Mouse (Mus musculus) Muller cell, postnatal 12 days (primary cell): ENCODE results near the gene Dgat2.

Source experiments
- DNase-seq: peaks from one replicate; pipeline ENCODE4 v3.0.0-alpha.2; 2015; ENCODE audit errors: inconsistent ontology term

Dgat2 gene

DNA sequence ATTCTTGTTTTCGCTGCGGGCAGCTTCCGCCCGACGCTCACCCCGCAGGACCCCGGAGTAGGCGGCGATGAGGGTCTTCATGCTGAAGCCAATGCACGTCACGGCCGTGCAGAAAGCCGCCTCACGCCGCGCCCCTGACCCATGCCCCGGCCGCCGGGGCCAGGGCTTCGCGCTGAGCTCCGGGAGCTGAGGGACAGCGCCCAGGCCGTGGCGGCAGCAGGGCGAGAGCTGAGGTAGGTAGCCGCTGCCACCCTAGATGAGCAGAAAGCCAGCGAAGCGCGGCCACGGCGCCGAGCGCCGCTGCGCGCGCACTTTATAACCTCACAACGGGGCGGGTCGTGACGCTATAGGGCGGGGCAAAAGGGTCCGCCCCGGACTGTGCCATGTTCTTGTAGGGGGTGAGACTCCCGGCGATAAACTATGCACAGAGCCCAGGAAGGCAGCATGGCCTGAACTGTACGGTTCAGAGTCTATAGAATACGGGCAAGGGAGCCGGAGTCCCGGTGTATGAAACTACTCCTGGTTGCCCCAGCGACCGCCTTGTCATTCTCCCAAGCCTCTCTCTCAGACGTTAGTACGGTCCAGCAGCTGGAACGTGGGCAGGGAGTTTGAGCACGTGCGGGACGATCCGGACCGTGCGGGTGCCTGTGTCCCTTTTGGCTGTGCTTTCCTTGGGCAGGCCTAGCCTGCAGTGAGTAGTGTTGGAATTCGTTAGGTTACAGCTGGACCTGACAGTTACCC, at the start of gene Dgat2:
Dgat2 (minus strand) TSS at position 288 of the 741 bp plus-strand sequence.
- peak; percentile 95 for DNase-seq

DNA sequence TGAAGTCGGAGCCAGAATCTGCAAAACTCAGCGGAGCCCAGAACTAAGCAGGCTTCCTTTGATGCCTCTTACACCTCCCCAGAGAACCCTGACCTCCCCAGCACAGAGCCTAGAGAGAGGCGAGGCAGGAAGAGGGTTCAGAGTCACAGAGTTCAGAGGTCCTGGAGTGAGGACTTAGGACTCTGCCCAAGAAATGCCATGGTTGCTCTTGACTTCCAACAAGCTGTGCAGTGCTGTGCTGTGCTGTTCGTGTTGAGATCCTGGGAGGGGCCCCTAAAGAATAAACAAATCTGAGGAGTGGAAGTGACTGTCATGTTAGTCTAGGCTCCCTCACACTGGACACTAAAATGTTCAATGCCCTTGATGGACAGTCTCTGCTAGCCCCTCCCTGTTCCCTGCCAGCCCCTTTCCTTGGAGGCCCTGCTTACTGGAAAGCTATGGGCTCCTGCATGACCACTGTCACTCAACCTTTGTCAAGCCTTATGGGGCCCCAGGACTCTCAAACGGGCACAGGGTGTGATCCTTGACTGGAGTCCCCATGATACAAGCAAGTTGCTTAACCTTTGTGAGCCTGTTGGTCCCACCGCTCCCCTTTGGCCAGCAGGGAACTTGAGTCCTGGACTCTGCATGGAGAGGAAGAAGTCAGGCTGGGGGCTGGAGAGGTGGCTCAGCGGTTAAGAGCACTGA, 47.7 kb upstream of the Dgat2 start:
- no peak for DNase-seq

DNA sequence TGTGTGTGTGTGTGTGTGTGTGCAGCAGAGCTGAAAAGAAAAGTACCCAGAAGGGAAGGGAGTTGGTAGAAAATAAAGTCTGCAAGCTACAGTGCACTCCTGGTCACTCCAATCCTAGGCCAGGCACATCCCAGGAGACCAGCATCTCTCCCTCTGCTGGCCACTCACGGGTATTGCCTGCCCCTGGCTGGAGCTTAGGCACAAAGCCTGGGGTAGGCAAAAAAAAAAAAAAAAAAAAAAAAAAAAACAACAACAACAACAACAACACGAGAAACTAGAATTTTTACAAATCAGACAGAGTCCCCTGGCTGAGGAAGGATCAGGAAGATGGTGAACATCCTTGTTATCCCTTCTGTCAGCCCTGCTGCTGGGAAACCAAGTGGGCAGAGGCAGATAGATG, 46.9 kb upstream of the Dgat2 start:
- DNase-seq: peak; percentile 27

DNA sequence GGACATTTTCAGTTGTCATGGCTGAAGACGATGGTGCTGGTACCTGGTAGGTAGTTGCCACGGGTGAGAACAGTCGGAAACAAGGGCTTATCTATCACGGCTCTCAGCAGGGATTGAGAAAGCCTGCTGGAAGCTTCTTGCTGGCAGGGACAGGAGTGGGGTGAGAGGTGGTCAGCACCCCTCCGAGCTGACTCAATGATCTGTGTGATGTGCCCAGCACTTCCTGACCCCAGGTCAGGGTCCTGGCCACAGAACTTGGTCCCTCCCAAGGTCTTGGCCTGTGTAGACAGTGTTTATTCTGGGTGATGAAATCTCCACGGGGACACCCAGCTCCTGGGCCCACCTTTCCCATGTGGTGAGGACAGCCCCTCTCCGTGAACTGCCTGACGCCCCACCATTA, 46.3 kb upstream of the Dgat2 start:
- DNase-seq: no peak

DNA sequence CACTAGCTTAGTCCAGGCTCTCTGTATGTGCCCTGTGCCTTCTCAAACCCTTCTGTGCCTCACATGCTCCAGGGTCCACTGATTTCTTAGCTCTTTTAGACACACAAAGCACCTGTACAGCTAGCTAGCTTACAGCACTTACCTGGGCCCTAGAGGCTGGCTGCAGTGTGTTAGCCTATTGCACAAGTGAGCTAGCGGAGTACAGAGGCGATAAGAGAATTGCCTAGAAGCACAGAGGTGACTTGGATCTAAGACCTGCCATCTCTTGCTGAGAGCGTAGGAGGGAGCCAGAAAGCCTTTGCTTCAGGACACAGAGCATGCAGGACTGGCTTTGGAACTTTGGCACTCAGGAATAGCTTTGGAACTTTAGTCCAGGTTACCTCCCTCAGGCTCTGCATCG, 44.7 kb upstream of the Dgat2 start:
- DNase-seq: no peak

DNA sequence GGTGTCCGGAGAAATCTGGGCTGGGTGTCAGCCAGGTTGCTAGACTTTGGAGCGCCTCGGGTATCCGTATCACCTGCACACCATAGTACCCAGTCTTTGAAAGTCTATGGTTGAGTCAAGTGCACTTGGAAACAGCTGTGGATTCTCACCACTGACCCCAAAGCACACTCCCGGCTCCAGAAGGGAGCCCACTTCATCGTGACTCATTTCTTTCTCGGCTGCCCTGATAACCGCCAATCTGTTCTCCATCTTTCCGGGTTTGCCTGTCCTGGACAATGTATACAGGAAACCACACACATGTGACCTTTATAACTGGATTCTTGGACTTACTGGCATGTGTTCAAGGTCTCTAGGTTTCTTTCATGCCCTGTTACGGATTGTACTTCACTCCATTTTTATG, 44.1 kb upstream of the Dgat2 start:
- DNase-seq: no peak

DNA sequence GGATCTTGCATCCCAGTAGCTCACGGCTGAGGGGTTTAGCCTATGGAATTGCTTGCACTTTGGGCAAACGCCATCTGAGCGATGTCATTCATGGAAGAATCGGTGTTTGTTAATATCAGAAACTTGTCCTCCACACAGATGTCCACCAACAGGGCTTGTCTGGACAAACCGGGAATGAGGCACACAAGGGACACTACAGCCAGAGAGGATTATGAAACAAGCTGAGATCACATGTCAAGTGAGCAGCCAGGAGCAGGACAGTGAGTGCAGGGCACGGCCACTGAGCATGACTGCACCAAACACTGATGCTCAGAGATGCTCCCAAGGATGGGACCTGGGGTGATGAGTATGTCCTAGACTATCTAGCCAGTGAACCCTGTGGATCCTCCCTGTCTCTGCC, 42.9 kb upstream of the Dgat2 start:
- DNase-seq: no peak

DNA sequence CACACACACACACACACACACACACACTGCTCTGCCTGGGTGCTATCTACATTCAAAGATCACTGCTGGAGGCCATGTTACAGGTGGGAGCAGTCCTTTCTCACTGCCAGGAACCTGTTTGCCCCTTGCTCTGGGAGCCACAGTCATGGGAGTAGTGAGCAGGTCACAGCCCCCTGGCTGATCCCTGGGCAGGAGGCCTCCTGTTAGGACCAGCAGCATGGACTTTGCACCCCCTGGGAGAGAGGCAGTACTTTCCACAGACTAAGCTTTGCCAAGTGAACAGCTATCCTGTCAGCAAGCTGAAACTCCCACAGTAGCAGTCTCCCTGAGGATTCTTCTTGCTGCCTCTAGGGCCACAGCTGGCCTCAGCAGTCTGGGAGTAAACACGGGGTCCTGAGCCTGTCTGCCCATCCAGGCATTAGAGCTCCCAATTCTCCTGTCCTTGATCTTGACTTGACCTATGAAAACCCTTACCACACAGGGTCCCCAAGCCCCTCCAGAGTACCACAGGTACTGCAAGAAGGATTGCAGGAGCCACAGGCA, 42.2 kb upstream of the Dgat2 start:
- no peak for DNase-seq

DNA sequence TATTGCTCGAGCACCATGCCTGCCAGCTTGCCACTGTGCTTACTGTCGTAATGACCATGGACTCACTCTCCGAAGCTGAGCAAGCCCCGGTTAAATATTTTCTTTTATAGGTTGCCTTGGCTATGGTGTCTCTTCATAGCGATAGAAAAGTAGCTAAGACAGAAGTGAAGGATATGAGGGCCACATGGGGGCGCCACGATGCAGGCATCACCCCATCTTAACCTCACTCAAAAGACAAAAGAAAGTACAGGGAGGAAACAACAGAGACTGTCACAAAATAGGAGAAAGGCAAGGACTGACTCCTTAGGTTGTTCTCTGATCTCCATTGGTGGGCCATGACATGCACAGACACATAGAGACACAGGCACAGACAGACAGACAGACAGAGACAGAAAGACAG, 41.7 kb upstream of the Dgat2 start:
- no peak for DNase-seq

DNA sequence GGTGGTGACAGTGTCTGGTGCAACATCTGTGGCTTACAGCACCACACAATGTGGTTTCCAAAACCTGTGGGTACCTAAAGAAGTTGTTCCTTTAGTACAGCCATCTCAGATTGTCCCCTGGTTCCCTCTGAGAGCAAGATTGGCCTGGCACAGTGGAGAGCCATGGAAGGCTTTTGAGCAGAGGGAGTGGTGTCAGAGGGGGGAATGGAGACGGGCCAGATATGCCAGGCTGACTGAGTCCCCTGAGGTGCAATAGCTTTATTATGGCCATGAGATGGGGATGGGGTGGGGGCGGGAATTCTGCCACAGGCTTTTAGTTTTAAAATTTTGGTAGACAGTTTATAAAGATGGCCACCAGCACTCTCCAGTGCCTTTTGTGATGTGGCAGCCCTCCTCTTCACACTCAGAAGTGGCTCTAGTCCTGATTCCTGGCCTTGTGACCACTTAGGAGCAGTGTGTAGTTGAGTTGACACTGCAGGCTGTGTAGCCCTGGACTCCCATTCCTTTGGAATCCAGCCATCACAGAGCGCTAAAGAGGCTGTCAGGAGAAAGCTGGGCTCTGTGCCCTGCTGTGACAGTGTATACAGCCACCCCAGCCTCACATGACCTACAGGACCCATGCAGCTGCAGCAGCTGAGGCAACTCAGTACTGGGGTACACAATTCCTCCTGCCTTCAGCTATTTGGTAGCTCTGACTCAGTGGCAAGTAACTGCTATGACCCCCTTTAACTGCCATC, 35.0 kb upstream of the Dgat2 start:
- DNase-seq: peak; percentile 48

DNA sequence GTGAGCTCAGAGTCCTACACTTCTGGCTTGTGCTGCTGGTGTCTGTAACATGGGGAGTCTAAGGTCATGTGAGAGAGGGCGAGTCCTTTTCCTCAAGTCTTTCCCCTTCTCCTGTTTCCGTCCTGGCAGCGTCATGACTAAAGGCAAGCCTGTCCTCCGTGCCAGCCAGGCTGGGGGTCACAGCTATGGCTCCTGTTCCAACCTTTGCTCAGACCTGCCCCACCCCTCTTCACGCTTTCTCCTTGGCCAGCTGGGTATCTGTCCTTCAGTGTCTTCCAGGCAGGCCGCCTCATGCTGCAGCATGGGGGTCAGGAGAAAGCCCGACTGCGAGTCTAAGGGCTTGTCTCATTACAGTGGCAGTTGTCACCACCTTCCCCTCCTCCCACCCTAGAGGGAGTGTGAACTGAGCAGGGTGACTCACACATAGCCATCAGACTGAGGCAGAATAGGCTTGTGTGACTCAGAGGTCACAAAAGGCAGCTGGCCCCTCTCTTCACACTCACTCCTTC, 32.9 kb upstream of the Dgat2 start:
- peak; percentile 84 for DNase-seq

DNA sequence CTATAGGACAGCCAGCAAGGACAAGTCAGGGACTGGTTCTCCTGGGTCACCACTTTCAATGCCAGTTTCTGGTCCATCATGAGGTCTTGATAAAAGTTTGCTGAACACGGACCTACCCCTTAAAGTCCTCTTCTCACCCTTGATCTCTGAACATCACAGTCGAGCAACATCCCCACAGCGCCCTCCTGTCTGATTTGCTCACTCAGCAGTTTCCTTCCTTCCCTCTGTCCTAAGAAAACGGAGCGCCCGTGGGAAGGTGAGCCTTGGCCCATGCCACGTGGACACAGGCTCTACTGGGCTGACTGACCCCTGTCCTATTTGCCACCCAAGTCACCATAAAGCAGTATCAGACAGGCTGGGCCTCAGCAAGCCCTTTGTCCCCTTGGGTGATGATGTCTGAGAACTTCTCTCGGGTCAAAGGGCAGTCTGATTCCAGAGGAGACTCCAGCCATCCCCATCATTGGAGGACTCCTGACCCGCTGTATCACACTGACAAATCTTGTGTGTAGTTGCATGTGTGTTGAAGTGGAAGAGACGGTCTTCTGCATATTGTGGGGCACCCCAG, 32.2 kb upstream of the Dgat2 start:
- DNase-seq: no peak

DNA sequence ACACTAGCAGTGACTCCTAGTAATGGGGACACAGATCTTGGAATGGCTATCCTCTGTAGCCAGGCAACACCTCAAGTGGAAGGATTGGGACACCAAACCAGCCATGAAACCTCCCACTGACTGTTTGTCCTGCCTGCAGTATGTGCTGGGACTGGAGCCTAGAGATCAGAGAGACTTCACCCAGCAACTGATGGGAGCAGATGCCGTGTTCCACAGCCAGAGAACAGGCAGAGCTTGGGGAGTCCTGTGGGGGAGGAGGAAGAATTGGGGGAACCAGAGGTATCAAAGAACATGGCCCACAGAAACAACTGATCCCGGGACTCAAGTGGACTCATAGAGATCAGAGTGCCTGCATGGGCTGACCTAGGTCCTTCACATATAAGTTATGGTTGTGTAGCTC, 31.2 kb upstream of the Dgat2 start:
- DNase-seq: no peak

DNA sequence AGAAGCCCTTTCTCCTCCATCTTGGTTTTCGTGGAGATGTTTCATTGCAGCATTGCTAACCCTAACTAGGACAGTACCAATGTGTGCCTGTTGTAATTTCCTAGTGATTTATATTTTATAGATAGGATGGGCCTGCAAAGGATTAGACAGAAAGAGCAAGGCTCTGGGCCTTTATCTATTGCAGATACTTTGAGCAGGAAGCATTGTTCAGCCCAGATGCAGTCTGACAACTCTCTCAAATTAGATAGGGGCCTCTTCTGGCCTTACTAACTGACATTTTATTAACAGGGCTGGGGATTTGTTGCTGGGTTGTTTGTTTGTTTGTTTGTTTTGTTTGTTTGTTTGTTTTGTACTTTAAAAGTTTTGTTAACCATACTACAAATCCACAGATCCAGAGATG, 30.5 kb upstream of the Dgat2 start:
- no peak for DNase-seq

DNA sequence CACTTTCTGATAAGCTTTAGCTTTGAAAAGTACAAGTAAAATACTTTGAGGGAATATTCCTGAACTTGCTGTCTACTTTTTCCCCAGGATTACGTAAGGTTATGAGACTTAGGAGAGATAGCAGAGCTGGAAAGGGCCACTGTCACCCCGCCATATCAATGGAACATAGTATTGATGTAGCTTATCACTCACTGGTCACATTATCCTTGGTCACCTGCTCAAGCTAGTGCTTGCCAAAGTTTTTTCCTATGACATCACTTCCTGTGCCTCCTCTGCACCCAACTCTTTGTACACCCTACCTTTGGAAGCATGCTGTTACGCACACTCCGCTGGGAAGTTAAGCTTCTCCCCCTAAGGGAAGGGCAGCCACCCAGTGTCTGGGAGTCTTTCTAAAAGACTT, 26.2 kb upstream of the Dgat2 start:
- DNase-seq: no peak

DNA sequence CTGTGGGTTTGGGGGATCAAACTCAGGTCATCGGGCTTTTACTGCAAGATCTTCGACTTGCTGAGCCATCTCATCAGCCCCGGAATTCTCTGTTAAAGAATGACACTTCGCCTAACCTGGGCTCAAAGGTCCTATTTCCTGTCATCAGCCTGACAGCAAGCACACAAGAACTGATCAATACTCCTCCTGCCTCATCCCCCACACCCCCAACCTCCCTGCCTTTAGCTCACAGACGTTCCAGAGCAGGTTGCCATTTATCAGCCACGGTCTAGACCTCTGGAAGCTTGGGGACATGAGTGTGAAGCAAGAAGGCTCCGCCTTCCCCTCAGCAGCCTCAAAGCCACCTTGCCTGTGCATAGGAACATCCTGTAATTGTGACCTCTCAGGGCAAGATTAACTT, 23.8 kb upstream of the Dgat2 start:
- no peak for DNase-seq

DNA sequence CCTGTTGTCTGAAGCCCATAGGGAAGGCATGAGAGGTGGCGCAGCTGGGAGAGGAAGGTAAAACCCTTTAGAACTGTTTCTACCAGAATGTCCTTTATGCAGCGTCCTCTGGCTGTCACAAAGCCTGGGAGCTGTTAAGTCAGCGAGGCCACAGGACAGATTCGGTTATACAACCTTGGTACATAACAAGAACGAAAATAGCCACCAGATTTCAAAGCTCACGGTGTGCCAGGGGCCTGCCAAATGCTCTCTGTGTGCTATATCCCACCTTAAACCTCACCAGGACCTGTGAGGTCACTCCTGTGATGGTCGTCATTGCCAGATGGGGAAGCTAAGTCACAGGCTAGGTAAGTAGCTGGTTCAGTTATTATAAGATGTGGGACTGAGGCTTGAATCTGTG, 19.6 kb upstream of the Dgat2 start:
- DNase-seq: no peak

DNA sequence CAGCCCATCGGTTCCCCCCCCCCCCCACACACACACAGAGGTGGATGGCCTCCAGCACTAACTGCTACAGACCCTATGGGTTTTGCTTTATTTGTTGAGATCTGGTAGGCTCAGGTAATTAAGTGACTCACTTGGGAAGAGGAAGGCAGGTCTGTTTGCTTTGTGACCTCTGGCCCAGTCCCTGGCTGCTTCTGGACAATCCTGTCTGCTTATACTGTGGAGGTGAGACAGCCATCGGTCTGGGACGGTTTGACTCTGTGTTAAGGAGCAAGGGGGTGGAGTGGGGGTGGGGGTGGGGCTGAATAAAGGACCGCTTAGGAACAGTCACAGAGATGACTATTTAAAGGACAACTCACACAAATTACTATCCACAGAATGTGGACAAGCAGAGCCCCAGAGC, 17.8 kb upstream of the Dgat2 start:
- no peak for DNase-seq

DNA sequence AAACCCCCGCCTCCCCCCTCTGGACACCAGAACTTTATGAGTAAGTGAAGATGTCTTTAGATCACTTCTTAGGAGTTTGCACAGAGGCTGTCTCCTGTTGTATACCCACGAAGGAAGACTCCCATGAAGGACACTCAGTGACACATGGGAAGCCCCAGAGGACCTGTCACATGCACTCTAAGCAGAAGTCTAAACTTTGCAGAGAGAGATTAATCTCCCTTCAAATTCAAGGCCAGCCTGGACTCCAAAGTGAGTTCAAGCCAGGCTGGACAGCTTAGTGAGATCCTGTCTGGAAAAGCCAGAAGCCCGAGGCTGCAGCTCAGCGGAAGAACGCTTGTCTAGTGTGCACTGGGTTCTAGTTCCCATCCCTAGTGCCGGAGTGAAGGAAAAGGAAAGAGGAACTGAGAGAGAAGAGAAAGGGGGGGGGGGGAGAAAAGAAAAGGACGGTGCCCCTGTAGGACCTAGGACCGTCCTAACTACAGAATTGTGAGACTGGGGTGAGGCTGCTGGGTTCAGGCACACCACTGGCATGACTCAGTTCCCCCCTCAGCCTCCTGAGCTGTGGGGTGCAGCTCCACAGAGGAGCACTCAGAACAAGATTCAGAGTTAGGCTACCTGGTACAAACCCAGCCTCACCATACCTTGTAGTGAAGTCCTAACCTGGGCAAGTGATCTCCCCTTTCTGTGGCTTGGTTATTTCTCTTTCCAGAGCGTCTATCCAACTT, 17.1 kb upstream of the Dgat2 start:
- no peak for DNase-seq

DNA sequence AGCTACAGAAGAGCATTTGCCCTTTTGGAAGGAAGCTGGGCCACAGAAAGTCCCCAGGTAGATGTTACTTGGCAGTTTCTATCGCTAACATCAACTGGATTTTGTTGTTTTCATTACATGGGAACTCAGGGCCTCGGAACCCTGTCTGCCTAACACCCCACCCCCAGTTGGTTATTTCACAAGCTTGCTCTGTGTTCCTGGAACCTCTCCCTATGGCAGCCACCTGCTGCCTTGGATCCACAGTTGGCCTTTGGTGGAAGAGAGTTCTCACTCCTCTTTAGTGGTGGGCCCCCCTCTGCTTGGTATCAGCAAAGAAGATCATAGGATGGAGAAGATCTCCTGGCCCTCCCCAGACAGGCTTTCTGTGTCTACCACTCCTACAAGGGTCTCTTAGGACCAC, 16.3 kb upstream of the Dgat2 start:
- no peak for DNase-seq

DNA sequence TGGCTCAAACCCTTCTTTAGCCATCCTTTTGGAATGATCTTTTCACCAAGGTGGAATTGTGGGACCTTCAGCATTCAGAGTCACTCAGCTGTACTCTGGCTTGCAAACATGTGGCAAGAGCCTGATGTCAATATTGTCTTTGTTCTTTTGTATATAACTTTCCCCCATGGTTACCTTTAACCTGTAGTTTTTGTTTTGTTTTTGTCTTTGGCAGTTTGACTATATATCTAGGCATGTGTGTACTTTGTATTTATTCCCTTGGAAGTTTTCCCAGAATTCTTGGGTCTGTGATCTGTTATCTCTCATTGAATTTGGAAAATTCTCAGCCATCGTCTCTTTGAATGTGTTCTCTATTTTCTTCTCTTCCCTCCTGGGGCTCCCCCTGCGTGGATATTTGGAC, 12.0 kb upstream of the Dgat2 start:
- DNase-seq: no peak
